Comparison of ENCODE assay signal across 22 mouse cellular contexts in genomic region chr4:7251641-7252040, GRCm38 (mm10).
A peak's percentile ranks its signal among the peaks of the same experiment; 100 is the strongest.
DNase-seq lines count a peak whose midpoint lies in the region; ATAC-seq and TF ChIP-seq lines count a peak whose summit lies in the region.
"Had no signal": no experiment of that assay in that cellular context is flagged by ENCODE, and none has a peak within 500 bp of the region (broad histone marks: within the 10 kb centered on the region; RNA-seq: fewer than 3 reads in every experiment).

No protein-coding gene starts in this region.

- no peaks in the 10 kb centered on the region for H3K27me3 ChIP-seq in forebrain, embryonic 14.5 days (replicated peaks; ENCODE audit: control insufficient read depth, insufficient read depth, low read length)
- H3K27me3 ChIP-seq in forebrain, embryonic 15.5 days: no peaks in the 10 kb centered on the region
- no peaks in the 10 kb centered on the region for H3K27me3 ChIP-seq in heart, embryonic 11.5 days (ENCODE audit: control insufficient read depth, insufficient read depth, low read length)
- H3K27me3 ChIP-seq: CH12.LX; embryonic facial prominence, embryonic 12.5 days; forebrain, embryonic 12.5 days; Patski had no signal

- WGBS in forebrain, embryonic 14.5 days: 73% methylated on average over 2 of the region's 2 CpGs
- WGBS in forebrain, embryonic 15.5 days: 74% methylated on average over 2 of the region's 2 CpGs
- 81% methylated on average over 2 of the region's 2 CpGs for whole genome bisulfite sequencing in heart, embryonic 11.5 days (ENCODE audit: insufficient replicate concordance)

- no peak overlapping the region for H3K27ac ChIP-seq in forebrain, embryonic 14.5 days (ENCODE audit: low read depth, low read length)
- no peak overlapping the region for H3K27ac ChIP-seq in forebrain, embryonic 15.5 days (replicated peaks)
- H3K27ac ChIP-seq in heart, embryonic 11.5 days (ENCODE audit: low read depth, low read length): no peak overlapping the region
- H3K27ac ChIP-seq: embryonic facial prominence, embryonic 10.5 days; embryonic facial prominence, embryonic 12.5 days; forebrain, embryonic 12.5 days had no signal

- 0 out of 2 replicates have a peak, but pooled peaks cover 3% of the 10 kb centered on the region for H3K4me1 ChIP-seq in forebrain, embryonic 14.5 days (ENCODE audit: control insufficient read depth, insufficient read depth, low read length)
- peaks cover 3% of the 10 kb centered on the region; the same call in 1 of the 2 replicates for H3K4me1 ChIP-seq in forebrain, embryonic 15.5 days
- no peaks in the 10 kb centered on the region for H3K4me1 ChIP-seq in heart, embryonic 11.5 days (ENCODE audit: control insufficient read depth, insufficient read depth, low read length)
- H3K4me1 ChIP-seq: embryonic facial prominence, embryonic 12.5 days had no signal

- DNase-seq in forebrain, embryonic 14.5 days (ENCODE audit: low spot score): peak; percentile 25
- DNase-seq in heart, adult 11 months: peak; percentile 30
- peak; percentile 58 for DNase-seq in brain, embryonic 14.5 days (ENCODE audit: low read depth)
- DNase-seq: adrenal gland, adult 2 months; adrenal gland, postnatal 10 days; adrenal gland, postnatal 25 days; B cell, adult 2 months; cerebellum, adult 11-12 months; cerebellum, adult 2 months; cerebellum, adult 9-10 months; cerebellum, postnatal 10 days; cerebellum, postnatal 25 days; forebrain, postnatal 0 days had no signal

- no peak overlapping the region for H3K4me3 ChIP-seq in forebrain, embryonic 14.5 days (ENCODE audit: low read depth, low read length)
- H3K4me3 ChIP-seq in forebrain, embryonic 15.5 days: no peak overlapping the region
- H3K4me3 ChIP-seq in heart, embryonic 11.5 days (ENCODE audit: low read depth, low read length): no peak overlapping the region
- H3K4me3 ChIP-seq: embryonic facial prominence, embryonic 10.5 days; embryonic facial prominence, embryonic 12.5 days; forebrain, embryonic 12.5 days had no signal

- no peak overlapping the region for H3K9ac ChIP-seq in forebrain, embryonic 14.5 days (ENCODE audit: low read length)
- no peak overlapping the region for H3K9ac ChIP-seq in forebrain, embryonic 15.5 days (replicated peaks)
- no peak overlapping the region for H3K9ac ChIP-seq in heart, embryonic 11.5 days (ENCODE audit: low read depth, low read length)
- H3K9ac ChIP-seq: embryonic facial prominence, embryonic 12.5 days; forebrain, embryonic 12.5 days; forebrain, postnatal 0 days had no signal

- ATAC-seq in forebrain, embryonic 14.5 days: no peak
- ATAC-seq in forebrain, embryonic 15.5 days (replicated peaks): no peak
- ATAC-seq in heart, embryonic 11.5 days (replicated peaks; ENCODE audit: insufficient number of reproducible peaks, low FRiP score, low TSS enrichment): no peak
- ATAC-seq: CD4-positive, CD25-positive, alpha-beta regulatory T cell, adult 4 months; forebrain, postnatal 0 days; Patski had no signal

- TF ChIP-seq CTCF in brain, embryonic 14.5 days (IDR thresholded peaks at IDR 0.05; ENCODE audit: borderline replicate concordance, extremely low read depth, insufficient read depth, insufficient read length): no peak

- H3K4me2 ChIP-seq in forebrain, embryonic 14.5 days (ENCODE audit: low read length): no peak overlapping the region
- no peak overlapping the region for H3K4me2 ChIP-seq in forebrain, embryonic 15.5 days (replicated peaks)
- H3K4me2 ChIP-seq in heart, embryonic 11.5 days: no peak overlapping the region
- H3K4me2 ChIP-seq: embryonic facial prominence, embryonic 12.5 days; forebrain, embryonic 12.5 days had no signal

- H3K9me3 ChIP-seq in forebrain, embryonic 14.5 days (replicated peaks; ENCODE audit: control insufficient read depth, low read length): no peaks in the 10 kb centered on the region
- no peaks in the 10 kb centered on the region for H3K9me3 ChIP-seq in forebrain, embryonic 15.5 days
- no peaks in the 10 kb centered on the region for H3K9me3 ChIP-seq in heart, embryonic 11.5 days (replicated peaks; ENCODE audit: control insufficient read depth, low read length)
- H3K9me3 ChIP-seq: embryonic facial prominence, embryonic 10.5 days; embryonic facial prominence, embryonic 12.5 days; forebrain, embryonic 12.5 days; G1E had no signal

- TF ChIP-seq POLR2A in brain, embryonic 14.5 days (IDR thresholded peaks at IDR 0.05; ENCODE audit: borderline replicate concordance, extremely low read depth, insufficient read depth, insufficient read length, poor library complexity, severe bottlenecking): no peak

- no peaks in the 10 kb centered on the region for H3K36me3 ChIP-seq in forebrain, embryonic 14.5 days (ENCODE audit: control insufficient read depth, insufficient read depth, low read length)
- no peaks in the 10 kb centered on the region for H3K36me3 ChIP-seq in forebrain, embryonic 15.5 days
- no peaks in the 10 kb centered on the region for H3K36me3 ChIP-seq in heart, embryonic 11.5 days (ENCODE audit: control insufficient read depth, insufficient read depth, low read length)
- H3K36me3 ChIP-seq: embryonic facial prominence, embryonic 10.5 days; embryonic facial prominence, embryonic 12.5 days; forebrain, embryonic 12.5 days; G1E had no signal
